Comparison of ENCODE assay signal across 13 mouse cellular contexts in genomic region chr5:112238781-112239482, GRCm38 (mm10). TPM values are rescaled to one million over a fixed set of nuclear protein-coding genes. Genes with fewer than 3 reads are reported as not detected.
DNase-seq lines count a peak whose midpoint lies in the region; ATAC-seq lines count a peak whose summit lies in the region.
"Had no signal": no experiment of that assay in that cellular context is flagged by ENCODE, and none has a peak within 500 bp of the region (broad histone marks: within the 10 kb centered on the region; RNA-seq: fewer than 3 reads in every experiment).

No protein-coding gene starts in this region.

- ATAC-seq in hindbrain, embryonic 12.5 days (ENCODE audit: low FRiP score), result peak; percentile 62
- ATAC-seq in midbrain, embryonic 14.5 days (ENCODE audit: low FRiP score, low TSS enrichment), result peak; percentile 48; the same call in 1 of the 2 replicates
- ATAC-seq in liver, embryonic 12.5 days, result no peak

- peaks cover 49% of the 10 kb centered on the region for H3K4me1 ChIP-seq in hindbrain, embryonic 12.5 days
- H3K4me1 ChIP-seq in midbrain, embryonic 14.5 days (ENCODE audit: control insufficient read depth, insufficient read depth, low read length), result peaks cover 32% of the 10 kb centered on the region
- peaks cover 46% of the 10 kb centered on the region for H3K4me1 ChIP-seq in liver, embryonic 12.5 days

- H3K4me2 ChIP-seq in hindbrain, embryonic 12.5 days (replicated peaks), result no peak overlapping the region
- no peak overlapping the region for H3K4me2 ChIP-seq in midbrain, embryonic 14.5 days (ENCODE audit: low read length)
- no peak overlapping the region for H3K4me2 ChIP-seq in liver, embryonic 12.5 days
- H3K4me2 ChIP-seq: heart, embryonic 12.5 days; lung, embryonic 14.5 days; stomach, embryonic 15.5 days had no signal

- H3K4me3 ChIP-seq in hindbrain, embryonic 12.5 days, result no peak overlapping the region
- H3K4me3 ChIP-seq in midbrain, embryonic 14.5 days (replicated peaks; ENCODE audit: low read depth, low read length), result no peak overlapping the region
- no peak overlapping the region for H3K4me3 ChIP-seq in liver, embryonic 12.5 days
- H3K4me3 ChIP-seq: heart, embryonic 12.5 days; stomach, embryonic 15.5 days had no signal

- WGBS in hindbrain, embryonic 12.5 days, result 36% methylated on average over 3 of the region's 3 CpGs
- WGBS in midbrain, embryonic 14.5 days, result 42% methylated on average over 3 of the region's 3 CpGs
- WGBS in liver, embryonic 12.5 days (ENCODE audit: insufficient replicate concordance), result 63% methylated on average over 3 of the region's 3 CpGs

- no peaks in the 10 kb centered on the region for H3K27me3 ChIP-seq in hindbrain, embryonic 12.5 days
- no peaks in the 10 kb centered on the region for H3K27me3 ChIP-seq in midbrain, embryonic 14.5 days (ENCODE audit: control insufficient read depth, insufficient read depth, low read length)
- H3K27me3 ChIP-seq in liver, embryonic 12.5 days (replicated peaks), result peaks cover 41% of the 10 kb centered on the region

- intact Hi-C loops in left cerebral cortex, postnatal 4 days (cut with DNase I), result loop anchor here (10.0 kb wide), 1 partner anchor 176 kb away; no protein-coding TSS in a partner anchor

- DNase-seq in left cerebral cortex, postnatal 4 days, result peak; percentile 73
- no peak for DNase-seq in left cerebral cortex, adult 11 months (ENCODE audit: low spot score)
- DNase-seq in midbrain, embryonic 14.5 days, result peak; percentile 66
- peak; percentile 89 for DNase-seq in retina, postnatal 1 day
- no peak for DNase-seq in adrenal gland, adult 8-10 months
- no peak for DNase-seq in ovary, postnatal 10 days (ENCODE audit: low spot score)
- DNase-seq: cerebellum, adult 9-10 months; lung, embryonic 14.5 days had no signal

- H3K9ac ChIP-seq in hindbrain, embryonic 12.5 days, result no peak overlapping the region
- no peak overlapping the region for H3K9ac ChIP-seq in midbrain, embryonic 14.5 days (replicated peaks; ENCODE audit: low read length)
- H3K9ac ChIP-seq in liver, embryonic 12.5 days, result no peak overlapping the region
- H3K9ac ChIP-seq: heart, embryonic 12.5 days; lung, embryonic 14.5 days; stomach, embryonic 15.5 days had no signal

- H3K36me3 ChIP-seq in hindbrain, embryonic 12.5 days, result no peaks in the 10 kb centered on the region
- no peaks in the 10 kb centered on the region for H3K36me3 ChIP-seq in midbrain, embryonic 14.5 days (ENCODE audit: control insufficient read depth, insufficient read depth, low read length)
- H3K36me3 ChIP-seq in liver, embryonic 12.5 days, result no peaks in the 10 kb centered on the region
- H3K36me3 ChIP-seq: heart, embryonic 12.5 days; stomach, embryonic 15.5 days had no signal

- peak overlapping the region; percentile 96 for H3K27ac ChIP-seq in hindbrain, embryonic 12.5 days
- H3K27ac ChIP-seq in midbrain, embryonic 14.5 days (replicated peaks; ENCODE audit: low read depth, low read length), result peak overlapping the region; percentile 97
- H3K27ac ChIP-seq in liver, embryonic 12.5 days, result no peak overlapping the region
- H3K27ac ChIP-seq: kidney, postnatal 0 days; stomach, embryonic 15.5 days had no signal

- H3K9me3 ChIP-seq in hindbrain, embryonic 12.5 days (replicated peaks), result no peaks in the 10 kb centered on the region
- H3K9me3 ChIP-seq in midbrain, embryonic 14.5 days (ENCODE audit: control insufficient read depth, low read length), result no peaks in the 10 kb centered on the region
- peaks cover 9% of the 10 kb centered on the region for H3K9me3 ChIP-seq in liver, embryonic 12.5 days (replicated peaks)
- H3K9me3 ChIP-seq: stomach, embryonic 15.5 days had no signal

RNA-seq across cellular contexts. Expression of gene Cryba4, which starts 13.4 kb away (rescaled TPM):
- under 1 TPM; 0.50 to 0.54 TPM for total RNA-seq in left cerebral cortex, postnatal 4 days (2021)
- 1.8 and 2.3 TPM in 2 replicates for polyA plus RNA-seq in hindbrain, embryonic 12.5 days (2016; fragmentation: Nextera tagmentation; extraction: Ambion mirVana)
- polyA plus RNA-seq in midbrain, embryonic 14.5 days (2014; fragmentation: Nextera tagmentation; extraction: Ambion mirVana), result 0.93 and 1.2 TPM in 2 replicates
- 100 to 1,000 TPM in 1 of 4 experiments, 10 to 100 TPM in 3; 42.1 to 126 (median 66.3) TPM for total RNA-seq in adrenal gland, adult 8-10 months (2022)
- 0.73 and 0.77 TPM in 2 replicates for polyA plus RNA-seq in liver, embryonic 12.5 days (2016; fragmentation: Nextera tagmentation; extraction: Ambion mirVana)

RNA-seq across cellular contexts. Expression of gene Crybb1, which starts 16.7 kb away (rescaled TPM):
- total RNA-seq in left cerebral cortex, postnatal 4 days (2021), result 1 to 10 TPM; 3.5 to 5.6 TPM
- 2.0 and 2.3 TPM in 2 replicates for polyA plus RNA-seq in hindbrain, embryonic 12.5 days (2016; fragmentation: Nextera tagmentation; extraction: Ambion mirVana)
- 1.9 and 3.8 TPM in 2 replicates for polyA plus RNA-seq in midbrain, embryonic 14.5 days (2014; fragmentation: Nextera tagmentation; extraction: Ambion mirVana)
- total RNA-seq in adrenal gland, adult 8-10 months (2022), result 1 to 10 TPM in 3 of 4 experiments, under 1 TPM in 1; 0.74 to 7.0 (median 2.6) TPM
- polyA plus RNA-seq in liver, embryonic 12.5 days (2016; fragmentation: Nextera tagmentation; extraction: Ambion mirVana), result 0.15 and 0.16 TPM in 2 replicates

RNA-seq across cellular contexts. Expression of gene Tpst2, which starts 37.6 kb away (rescaled TPM):
- 10 to 100 TPM; 25.5 to 28.8 TPM for total RNA-seq in left cerebral cortex, postnatal 4 days (2021)
- 31.7 and 35.4 TPM in 2 replicates for polyA plus RNA-seq in hindbrain, embryonic 12.5 days (2016; fragmentation: Nextera tagmentation; extraction: Ambion mirVana)
- 24.7 and 26.4 TPM in 2 replicates for polyA plus RNA-seq in midbrain, embryonic 14.5 days (2014; fragmentation: Nextera tagmentation; extraction: Ambion mirVana)
- total RNA-seq in adrenal gland, adult 8-10 months (2022), result 100 to 1,000 TPM; 143 to 211 (median 173) TPM
- 40.5 and 45.1 TPM in 2 replicates for polyA plus RNA-seq in liver, embryonic 12.5 days (2016; fragmentation: Nextera tagmentation; extraction: Ambion mirVana)

Comparison
In these comparisons a context has a peak if more than half of its experiments do, and no peak if none do; other contexts are left out.
1. DNase-seq: peak in left cerebral cortex, postnatal 4 days (single experiment), midbrain, embryonic 14.5 days (single experiment) and retina, postnatal 1 day (single experiment); none in left cerebral cortex, adult 11 months (single experiment), adrenal gland, adult 8-10 months (single experiment) and ovary, postnatal 10 days (single experiment).